Mouse (Mus musculus) ES-Bruce4 (cell line): ENCODE measurements around the gene Gtf2a1.

Experiments
- CTCF ChIP-seq: IDR thresholded peaks from one replicate; pipeline ENCODE4 v1.8.1; 2011; ENCODE audit warnings: low read depth, low read length
- EP300 ChIP-seq: IDR thresholded peaks from 2 replicates; pipeline ENCODE4 v1.6.1; 2011; ENCODE audit warnings: low read depth, low read length; ENCODE audit not compliant: insufficient read depth
- POLR2A ChIP-seq: IDR thresholded peaks from one replicate; pipeline ENCODE4 v1.8.1; 2011; ENCODE audit warnings: low read length; ENCODE audit not compliant: insufficient read depth

- TF ChIP-seq CTCF (no peak), POLR2A (no peak), EP300 (no peak)
Observed at GRCm38 (mm10) chr12:91551773-91552526, 38.3 kb downstream of the Gtf2a1 start.
